Mouse (Mus musculus): ENCODE results near the gene Dusp6.
A peak's percentile ranks its signal among the peaks of the same experiment; 100 is the strongest.

Gene Dusp6

DNA sequence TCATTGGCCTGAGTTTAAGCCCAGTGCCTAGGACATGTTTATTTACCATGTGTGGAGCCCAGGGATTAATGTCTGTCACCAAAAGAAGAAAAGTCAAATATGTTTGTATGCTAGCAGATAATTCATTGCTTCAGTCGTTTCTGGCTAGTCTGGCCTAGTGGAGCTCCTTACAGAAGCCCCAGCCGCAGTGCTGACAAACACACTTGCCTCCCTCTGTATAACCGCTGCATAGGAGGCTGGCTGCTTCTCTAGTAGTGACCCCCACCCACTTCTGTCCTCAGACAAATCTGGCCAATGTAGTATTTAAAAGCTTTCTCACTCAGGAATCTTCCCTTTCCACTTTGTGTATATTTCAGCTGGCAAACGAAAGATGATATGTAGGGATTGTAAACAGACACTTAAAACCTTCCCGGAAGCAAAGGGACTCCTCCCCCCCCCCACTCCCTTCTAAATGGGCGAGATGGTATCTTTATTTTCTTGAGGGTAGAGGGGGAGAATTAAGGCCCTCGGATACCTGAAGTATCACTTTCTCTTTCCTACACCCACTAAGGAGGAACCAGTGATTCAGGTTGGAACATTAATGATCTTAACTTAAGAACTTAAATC, 18.3 kb upstream of the Dusp6 start:
- no peak for DNase-seq (ENCODE audit: low spot score in 2 of 2)

GRCm38 (mm10) chr10:99246797-99247508, 16.1 kb upstream of the Dusp6 start:
- no peak for DNase-seq (ENCODE audit: low spot score in 2 of 2)

- DNase-seq (ENCODE audit: low spot score in 2 of 2) = peak in 1 of 2 experiments; percentile 17
Observed at GRCm38 (mm10) chr10:99250874-99251281, 12.2 kb upstream of the Dusp6 start.

- DNase-seq (ENCODE audit: low spot score in 2 of 2) = no peak
Observed at GRCm38 (mm10) chr10:99253412-99253811, 9.6 kb upstream of the Dusp6 start.

DNA sequence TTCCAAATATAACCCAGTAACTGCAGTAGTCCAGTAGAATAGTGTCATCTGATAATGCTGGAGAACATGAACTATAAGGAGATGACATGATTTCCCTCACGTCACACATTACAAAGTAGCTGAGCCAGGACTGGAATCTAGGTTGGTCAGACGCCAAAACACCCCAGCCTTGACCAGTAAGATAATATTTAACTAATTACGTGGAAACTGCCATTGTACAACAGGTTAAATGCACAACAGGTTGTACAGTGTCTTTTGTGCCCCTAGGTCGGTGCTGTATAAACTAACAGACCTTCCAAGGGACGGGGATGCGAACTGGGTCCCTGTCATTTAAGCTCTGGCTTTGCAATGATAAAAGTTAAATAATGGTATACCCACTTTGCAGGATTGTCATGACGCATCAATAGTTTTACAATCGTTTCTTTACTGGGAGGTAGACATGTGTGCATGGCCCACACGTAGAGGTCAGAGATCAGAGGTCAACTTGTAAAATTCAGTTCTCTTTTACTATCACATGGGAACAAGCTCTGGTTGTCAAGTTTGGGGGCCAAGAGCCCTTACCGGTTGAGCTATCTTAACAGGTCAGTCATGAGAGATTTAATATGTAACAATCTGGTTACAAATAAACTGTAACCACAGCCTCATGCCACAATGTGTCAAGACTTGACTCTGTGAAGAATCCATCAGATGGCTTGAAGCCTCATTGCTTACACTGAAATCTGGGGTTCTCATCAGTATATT, 7.0 kb upstream of the Dusp6 start:
- no peak for DNase-seq (ENCODE audit: low spot score in 2 of 2)

GRCm38 (mm10) chr10:99257531-99257930, 5.5 kb upstream of the Dusp6 start:
- DNase-seq (ENCODE audit: low spot score in 2 of 2) = no peak

- peak in 1 of 2 experiments; percentile 20 for DNase-seq (ENCODE audit: low spot score in 2 of 2)
Observed at GRCm38 (mm10) chr10:99259840-99260239, 3.2 kb upstream of the Dusp6 start.

GRCm38 (mm10) chr10:99261151-99261635, 1.8 kb upstream of the Dusp6 start:
- peak; percentile 87 to 92 for DNase-seq (ENCODE audit: low spot score in 2 of 2)

DNA sequence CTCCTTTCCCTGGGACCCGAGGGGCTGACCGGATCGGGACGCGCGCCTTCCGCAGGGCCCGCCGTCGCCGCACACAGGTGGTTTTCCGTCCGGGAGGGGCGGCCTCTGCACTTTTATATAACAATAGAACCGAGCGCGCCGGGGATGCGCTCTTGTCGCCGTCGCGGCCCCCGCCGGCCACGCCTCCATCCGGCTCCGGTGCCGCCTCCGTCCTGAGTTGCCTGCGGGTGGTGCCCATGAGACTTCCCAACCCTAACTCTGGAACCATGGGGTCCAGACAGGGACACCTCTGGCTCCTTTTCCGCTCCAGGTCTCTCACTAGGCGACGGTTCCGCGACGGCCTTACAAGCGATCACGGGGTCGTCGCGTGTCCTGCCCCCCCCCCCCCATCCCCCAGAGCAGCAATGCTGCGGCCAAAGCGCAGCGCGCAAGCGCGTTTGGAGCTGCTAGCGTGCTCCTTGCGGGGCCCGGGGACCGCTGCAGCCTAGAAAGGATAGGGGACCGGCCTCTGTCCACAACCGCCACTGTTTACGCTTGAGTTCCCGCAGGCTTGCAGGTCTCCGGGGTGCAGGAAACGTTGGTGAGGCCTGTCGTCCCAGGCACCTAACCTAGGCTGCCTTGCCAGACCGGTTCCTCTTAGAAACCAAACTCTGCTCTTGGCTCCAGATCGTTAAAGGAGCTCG, 1.3 kb upstream of the Dusp6 start:
- peak; percentile 82 to 87 for DNase-seq (ENCODE audit: low spot score in 2 of 2)

DNA sequence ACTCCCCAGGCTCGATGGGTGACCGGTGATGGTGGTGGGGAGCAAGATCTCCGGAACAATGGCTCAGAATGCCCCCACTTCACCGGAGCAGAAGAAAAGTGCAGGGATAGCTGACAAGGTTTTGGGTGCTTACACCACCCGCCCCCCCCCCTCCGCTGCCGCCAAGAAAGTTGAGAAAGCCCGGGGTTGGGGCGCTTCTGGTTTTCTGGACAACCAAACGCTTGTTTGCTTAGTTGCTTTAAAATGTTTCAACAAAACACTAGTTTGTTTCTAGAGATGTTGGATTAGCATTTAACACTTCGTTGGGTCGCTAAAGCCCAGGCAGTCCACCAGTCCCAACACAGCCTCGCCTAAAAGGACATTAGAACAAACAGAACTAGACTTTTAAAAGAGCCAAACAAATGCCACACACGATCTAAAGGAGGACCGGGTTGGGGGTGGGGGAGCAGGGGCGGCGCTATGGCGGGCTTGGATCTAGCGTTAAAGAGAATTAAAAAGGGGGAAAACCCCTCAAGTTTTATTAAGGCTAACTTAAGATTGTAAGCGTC, 638 bp upstream of the Dusp6 start:
- DNase-seq (ENCODE audit: low spot score in 2 of 2) = no peak

- DNase-seq (ENCODE audit: low spot score in 2 of 2) = peak; percentile 63 to 64
Observed at GRCm38 (mm10) chr10:99263419-99264221, 589 bp downstream of the Dusp6 start.

GRCm38 (mm10) chr10:99264301-99265010, 1.4 kb downstream of the Dusp6 start:
- DNase-seq (ENCODE audit: low spot score in 2 of 2) = no peak

- peak in 1 of 2 experiments; percentile 16 for DNase-seq (ENCODE audit: low spot score in 2 of 2)
Observed at GRCm38 (mm10) chr10:99265011-99265694, 2.1 kb downstream of the Dusp6 start.

- peak in 1 of 2 experiments; percentile 47 for DNase-seq (ENCODE audit: low spot score in 2 of 2)
Observed at GRCm38 (mm10) chr10:99266025-99266424, 3.0 kb downstream of the Dusp6 start.

DNA sequence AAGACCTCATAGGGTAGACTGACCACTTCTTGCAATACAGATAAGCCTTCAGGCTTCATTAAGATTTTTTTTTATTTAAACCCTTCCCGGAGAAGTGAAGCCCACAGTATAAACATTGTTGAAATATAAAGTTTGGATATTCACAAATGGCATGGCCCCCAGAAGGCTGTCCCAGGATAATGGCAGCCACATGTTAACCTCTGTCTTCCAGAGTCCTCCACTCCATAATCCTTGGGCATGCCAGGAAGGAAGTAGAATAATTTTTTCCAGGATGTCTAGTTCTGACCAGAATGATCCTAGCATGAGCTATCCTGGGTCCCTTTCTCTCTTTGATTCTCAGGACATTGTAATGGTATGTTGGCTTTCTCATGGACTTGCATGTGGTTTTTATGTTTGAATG, 4.6 kb downstream of the Dusp6 start:
- peak in 1 of 2 experiments; percentile 17 for DNase-seq (ENCODE audit: low spot score in 2 of 2)

- peak in 1 of 2 experiments; percentile 64 for DNase-seq (ENCODE audit: low spot score in 2 of 2)
Observed at GRCm38 (mm10) chr10:99268421-99269300, 5.6 kb downstream of the Dusp6 start.

DNA sequence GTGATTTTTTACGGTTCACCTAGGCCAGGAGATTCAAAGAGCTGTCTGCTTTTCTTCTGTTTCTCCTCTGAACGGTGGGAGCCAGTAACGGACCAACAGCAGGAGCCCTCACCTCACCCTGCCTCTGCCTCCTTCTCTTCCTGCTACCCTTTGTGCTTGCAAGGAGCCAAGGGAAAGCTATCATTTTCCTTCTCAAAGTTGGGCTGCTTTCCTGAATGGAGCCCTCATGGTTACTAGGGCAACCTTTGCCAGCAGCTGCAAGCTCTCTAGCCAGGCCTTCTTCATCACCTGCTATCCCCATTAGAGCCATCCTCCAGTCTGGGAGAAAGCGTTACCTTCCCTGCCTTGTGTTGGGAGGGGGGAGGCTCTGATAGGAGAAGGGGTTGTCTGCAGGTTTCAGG, 6.3 kb downstream of the Dusp6 start:
- DNase-seq (ENCODE audit: low spot score in 2 of 2) = no peak

DNA sequence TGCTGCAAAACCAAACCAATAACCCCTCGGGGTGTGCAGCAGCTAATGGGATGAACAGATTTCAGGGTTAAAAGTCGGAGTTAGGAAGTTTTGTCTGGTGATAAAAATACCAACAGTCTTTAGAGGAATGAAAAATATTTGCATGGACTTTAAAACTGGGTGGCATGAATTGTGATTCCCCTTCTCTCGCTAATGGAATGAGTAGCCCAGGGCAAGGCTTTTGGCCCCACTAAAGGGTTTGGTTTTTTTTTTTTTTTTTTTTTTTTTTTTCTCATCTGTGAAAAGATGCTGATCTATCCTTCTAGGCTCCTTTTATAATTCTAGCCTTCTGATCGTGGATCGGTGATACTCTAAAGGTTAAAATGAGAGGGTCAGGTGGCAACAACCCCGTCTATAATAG, 6.7 kb downstream of the Dusp6 start:
- no peak for DNase-seq (ENCODE audit: low spot score in 2 of 2)

- DNase-seq (ENCODE audit: low spot score in 2 of 2) = no peak
Observed at GRCm38 (mm10) chr10:99270406-99270805, 7.4 kb downstream of the Dusp6 start.

All from right cerebral cortex, postnatal 10 days (tissue).